Mouse (Mus musculus): ENCODE results near the gene Kdelc1.

GRCm38 (mm10) chr1:44122256-44122655, 3.6 kb upstream of the Kdelc1 start:
- no peak for TF ChIP-seq ELF1 (IDR thresholded peaks at IDR 0.05; ENCODE audit: low read depth, low read length)
- TF ChIP-seq POLR2AphosphoS2 (IDR thresholded peaks at IDR 0.05; ENCODE audit: low read depth, low read length) = no peak
- TF ChIP-seq ZKSCAN1 (IDR thresholded peaks at IDR 0.05; ENCODE audit: borderline replicate concordance, low read depth, low read length) = no peak
- no peak for TF ChIP-seq CHD1 (IDR thresholded peaks at IDR 0.05; ENCODE audit: low read depth, low read length)
- no peak for TF ChIP-seq SMC3 (IDR thresholded peaks at IDR 0.05; ENCODE audit: low read depth, low read length)
- TF ChIP-seq CTCF (conservative IDR thresholded peaks at IDR 0.05 in 1 of 2, IDR thresholded peaks at IDR 0.05 in 1 of 2; ENCODE audit: low read depth in 2 of 2, low read length in 2 of 2) = no peak
- TF ChIP-seq SIN3A (IDR thresholded peaks at IDR 0.05; ENCODE audit: low read length) = no peak
- TF ChIP-seq USF1 (IDR thresholded peaks at IDR 0.05; ENCODE audit: low read depth, low read length) = no peak
- no peak for TF ChIP-seq TBP (conservative IDR thresholded peaks at IDR 0.05; ENCODE audit: low read depth, low read length)
- TF ChIP-seq GABPA (IDR thresholded peaks at IDR 0.05; ENCODE audit: insufficient replicate concordance, low read depth, low read length) = no peak
- TF ChIP-seq KAT2A (IDR thresholded peaks at IDR 0.05; ENCODE audit: insufficient replicate concordance, low read length) = no peak
- no peak for TF ChIP-seq EP300 (IDR thresholded peaks at IDR 0.05; ENCODE audit: low read length)
- no peak for TF ChIP-seq MAZ (IDR thresholded peaks at IDR 0.05; ENCODE audit: low read depth, low read length)
